Comparison of ENCODE assay signal across 9 mouse cellular contexts in the genomic region with DNA sequence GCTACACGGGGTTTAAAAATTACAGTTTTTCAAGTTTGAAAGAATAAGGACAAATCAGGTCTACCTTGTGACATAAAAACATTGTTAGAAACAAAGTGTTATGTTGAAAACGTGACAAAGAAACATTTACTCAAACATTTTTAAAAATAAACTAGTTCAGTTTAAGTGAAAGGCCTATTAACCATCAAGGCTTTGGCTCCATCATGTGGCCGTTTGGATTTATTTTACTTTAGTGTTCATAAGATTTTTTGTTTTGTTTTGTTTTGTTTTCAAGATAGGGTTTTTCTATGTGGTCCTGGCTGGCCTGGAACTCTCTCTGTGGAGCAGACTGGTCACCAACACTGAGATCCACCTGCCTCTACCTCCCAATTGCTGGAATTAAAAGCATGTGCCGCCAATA. TPM values are rescaled to one million over a fixed set of nuclear protein-coding genes. Genes with fewer than 3 reads are reported as not detected.
DNase-seq lines count a peak whose midpoint lies in the region; ATAC-seq and TF ChIP-seq lines count a peak whose summit lies in the region.
"Had no signal": no experiment of that assay in that cellular context is flagged by ENCODE, and none has a peak within 500 bp of the region (broad histone marks: within the 10 kb centered on the region; RNA-seq: fewer than 3 reads in every experiment).

No protein-coding gene starts in this region.

- no peak overlapping the region for H3K4me3 ChIP-seq in lung, postnatal 0 days (ENCODE audit: low read depth, low read length)
- no peak overlapping the region for H3K4me3 ChIP-seq in midbrain, embryonic 11.5 days (ENCODE audit: low read depth, low read length)
- H3K4me3 ChIP-seq: midbrain, embryonic 13.5 days had no signal

- no peaks in the 10 kb centered on the region for H3K36me3 ChIP-seq in lung, postnatal 0 days (ENCODE audit: insufficient read depth, low read length)
- H3K36me3 ChIP-seq in midbrain, embryonic 11.5 days (ENCODE audit: control insufficient read depth, insufficient read depth, low read length) = no peaks in the 10 kb centered on the region
- H3K36me3 ChIP-seq: midbrain, embryonic 13.5 days had no signal

- WGBS in lung, postnatal 0 days = 49% methylated on average over 4 of the region's 4 CpGs
- 61% methylated on average over 4 of the region's 4 CpGs for WGBS in midbrain, embryonic 11.5 days

- POLR2A ChIA-PET in Patski (lab: Charles Lee) = no interaction called here

- H3K4me2 ChIP-seq in lung, postnatal 0 days (replicated peaks; ENCODE audit: low read depth, low read length) = no peak overlapping the region
- H3K4me2 ChIP-seq in midbrain, embryonic 11.5 days = no peak overlapping the region
- H3K4me2 ChIP-seq: midbrain, embryonic 13.5 days had no signal

- H3K27ac ChIP-seq in lung, postnatal 0 days (ENCODE audit: low read length) = no peak overlapping the region
- H3K27ac ChIP-seq in midbrain, embryonic 11.5 days (ENCODE audit: low read depth, low read length) = no peak overlapping the region
- H3K27ac ChIP-seq: midbrain, embryonic 13.5 days had no signal

- no peak overlapping the region for H3K9ac ChIP-seq in lung, postnatal 0 days (replicated peaks; ENCODE audit: low read depth)
- H3K9ac ChIP-seq in midbrain, embryonic 11.5 days (ENCODE audit: low read length) = no peak overlapping the region
- H3K9ac ChIP-seq: midbrain, embryonic 13.5 days had no signal

- CTCF ChIA-PET in Patski (lab: Charles Lee) = no interaction called here

- 0 out of 2 replicates have a peak, but pooled peaks have one; percentile 45 for ATAC-seq in frontal cortex, adult (ENCODE audit: low TSS enrichment)
- ATAC-seq in lung, postnatal 0 days = no peak
- ATAC-seq in Patski = no peak
- ATAC-seq in megakaryocyte progenitor cell, adult 5-6 weeks (replicated peaks; ENCODE audit: poor library complexity) = 0 out of 2 replicates have a peak, but pooled peaks have one; percentile 37
- no peak for ATAC-seq in megakaryocyte-erythroid progenitor cell, adult 5-6 weeks (replicated peaks; ENCODE audit: low FRiP score, low TSS enrichment, poor library complexity, severe bottlenecking)
- ATAC-seq in midbrain, embryonic 11.5 days (ENCODE audit: low FRiP score) = no peak
- ATAC-seq: midbrain, embryonic 13.5 days had no signal

- H3K9me3 ChIP-seq in lung, postnatal 0 days (ENCODE audit: low read length) = no peaks in the 10 kb centered on the region
- H3K9me3 ChIP-seq in midbrain, embryonic 11.5 days (ENCODE audit: control insufficient read depth, low read length) = no peaks in the 10 kb centered on the region
- H3K9me3 ChIP-seq: midbrain, embryonic 13.5 days had no signal

- DNase-seq in frontal cortex, postnatal 25 days (ENCODE audit: low spot score in 2 of 2) = no peak
- DNase-seq in lung, postnatal 0 days (ENCODE audit: low spot score) = peak; percentile 19
- no peak for DNase-seq in lung, postnatal 25 days (ENCODE audit: low spot score)
- DNase-seq in Patski (ENCODE audit: low read depth, low spot score) = no peak
- DNase-seq in midbrain, embryonic 11.5 days (ENCODE audit: low spot score, missing footprints) = no peak

- TF ChIP-seq CTCF in lung, postnatal 0 days (IDR thresholded peaks at IDR 0.05) = peak; percentile 34
- TF ChIP-seq CTCF in Patski (IDR thresholded peaks at IDR 0.05) = peak; percentile 15

- H3K4me1 ChIP-seq in lung, postnatal 0 days (ENCODE audit: insufficient read depth, low read depth, low read length) = no peaks in the 10 kb centered on the region
- peaks cover 12% of the 10 kb centered on the region for H3K4me1 ChIP-seq in midbrain, embryonic 11.5 days (ENCODE audit: control insufficient read depth, insufficient read depth, low read length)

- no peaks in the 10 kb centered on the region for H3K27me3 ChIP-seq in lung, postnatal 0 days (replicated peaks; ENCODE audit: insufficient read depth, low read length)
- no peaks in the 10 kb centered on the region for H3K27me3 ChIP-seq in Patski
- H3K27me3 ChIP-seq in midbrain, embryonic 11.5 days (ENCODE audit: control insufficient read depth, insufficient read depth, low read length) = no peaks in the 10 kb centered on the region
- H3K27me3 ChIP-seq: midbrain, embryonic 13.5 days had no signal

- in situ Hi-C loops in Patski (cut with MboI; ENCODE audit: low pct_unique_long_range_greater_than_20kb) = no loop called here

- no peak for TF ChIP-seq EP300 in lung, postnatal 0 days (IDR thresholded peaks at IDR 0.05)

RNA-seq across cellular contexts. Expression of gene Ngly1, which starts 52.6 kb away (rescaled TPM):
- 39.0 and 45.3 TPM in 2 replicates for polyA plus RNA-seq in lung, postnatal 0 days (2015; fragmentation: Nextera tagmentation; extraction: Ambion mirVana)
- polyA plus RNA-seq in Patski (2021) = 29.6 TPM
- total RNA-seq in megakaryocyte progenitor cell, adult 5-6 weeks (2015) = 37.4 and 38.0 TPM in 2 replicates
- 27.2 and 31.9 TPM in 2 replicates for total RNA-seq in megakaryocyte progenitor cell, adult 5-6 weeks (2017)
- total RNA-seq in megakaryocyte-erythroid progenitor cell, adult 5-6 weeks (2014; fragmentation: Nextera tagmentation) = 54.2 and 55.1 TPM in 2 replicates
- 47.7 and 57.5 TPM in 2 replicates for total RNA-seq in megakaryocyte-erythroid progenitor cell, adult 5-6 weeks (2017)
- 22.0 and 24.7 TPM in 2 replicates for polyA plus RNA-seq in midbrain, embryonic 11.5 days (2014; fragmentation: Nextera tagmentation; extraction: Ambion mirVana)

RNA-seq across cellular contexts. Expression of gene Oxsm, which starts 53.1 kb away (rescaled TPM):
- 1.7 and 2.8 TPM in 2 replicates for polyA plus RNA-seq in lung, postnatal 0 days (2015; fragmentation: Nextera tagmentation; extraction: Ambion mirVana)
- 14.8 TPM for polyA plus RNA-seq in Patski (2021)
- 13.8 and 14.1 TPM in 2 replicates for total RNA-seq in megakaryocyte progenitor cell, adult 5-6 weeks (2015)
- total RNA-seq in megakaryocyte progenitor cell, adult 5-6 weeks (2017) = 7.7 and 7.8 TPM in 2 replicates
- 6.3 and 11.8 TPM in 2 replicates for total RNA-seq in megakaryocyte-erythroid progenitor cell, adult 5-6 weeks (2014; fragmentation: Nextera tagmentation)
- total RNA-seq in megakaryocyte-erythroid progenitor cell, adult 5-6 weeks (2017) = 8.4 and 9.7 TPM in 2 replicates
- polyA plus RNA-seq in midbrain, embryonic 11.5 days (2014; fragmentation: Nextera tagmentation; extraction: Ambion mirVana) = 1.3 and 1.8 TPM in 2 replicates

Comparison
In these comparisons a context has a peak if more than half of its experiments do, and no peak if none do; other contexts are left out.
1. ATAC-seq: peak in frontal cortex, adult (single experiment) and megakaryocyte progenitor cell, adult 5-6 weeks (single experiment); none in lung, postnatal 0 days (single experiment), Patski (single experiment), megakaryocyte-erythroid progenitor cell, adult 5-6 weeks (single experiment) and midbrain, embryonic 11.5 days (single experiment).